Mouse (Mus musculus) layer of hippocampus, adult 18-20 months (tissue): ENCODE results near the gene Tpgs1. TPM values are rescaled to one million over a fixed set of nuclear protein-coding genes. Genes with fewer than 3 reads are reported as not detected.

ENCODE experiments used
- DNase-seq, 2 experiments: peaks; one replicate each; pipeline ENCODE4 v3.0.0; 2022; ENCODE audit warnings: low spot score in 2 of 2
- long read RNA-seq: library from polyadenylated mRNA; stranded (forward); transcript quantifications from one replicate; pipeline ENCODE4 v2.0.0, GENCODE M21; 2021
- total RNA-seq, 2 experiments: library from RNA; stranded (reverse); gene quantifications; 2 replicates each; pipeline ENCODE4 v1.2.3; 2021

Tpgs1 gene
- 10 to 100 TPM; 64.4 to 68.5 TPM for total RNA-seq
- long read RNA-seq, transcript Tpgs1-201 (2 exons, 1,143 nt), result major isoform, 50 of 53 reads
- long read RNA-seq, partial matches to known transcripts, result 0 of 53 reads
- long read RNA-seq, other reads (novel, unspliced or antisense), result 2 of 53 reads

GRCm38 (mm10) chr10:79668771-79669575 is at the start of gene Tpgs1:
TSS of gene Tpgs1 (plus strand) at chr10:79669369.
- peak; percentile 87 to 96 for DNase-seq

- no peak for DNase-seq
Observed at GRCm38 (mm10) chr10:79623950-79624349, 45.2 kb upstream of the Tpgs1 start.

GRCm38 (mm10) chr10:79625398-79625797 is 43.8 kb upstream of the Tpgs1 start:
- no peak for DNase-seq

- no peak for DNase-seq
Observed at GRCm38 (mm10) chr10:79626156-79626555, 43.0 kb upstream of the Tpgs1 start.

GRCm38 (mm10) chr10:79628377-79628776 is 40.8 kb upstream of the Tpgs1 start:
- DNase-seq, result no peak

- DNase-seq, result peak; percentile 67 to 80
Observed at GRCm38 (mm10) chr10:79631432-79631831, 37.7 kb upstream of the Tpgs1 start.

GRCm38 (mm10) chr10:79633006-79633777 is 36.0 kb upstream of the Tpgs1 start:
- DNase-seq, result peak in 1 of 2 experiments; percentile 50

GRCm38 (mm10) chr10:79636287-79636686 is 32.9 kb upstream of the Tpgs1 start:
- DNase-seq, result no peak

GRCm38 (mm10) chr10:79637128-79638110 is 31.8 kb upstream of the Tpgs1 start, which contains the start of gene Shc2:
TSS of gene Shc2 (minus strand) at chr10:79637918.
- peak; percentile 83 to 86 for DNase-seq

- peak; percentile 54 to 65 for DNase-seq
Observed at GRCm38 (mm10) chr10:79638486-79639204, 30.5 kb upstream of the Tpgs1 start.

- no peak for DNase-seq
Observed at GRCm38 (mm10) chr10:79645711-79646110, 23.5 kb upstream of the Tpgs1 start, which contains the start of gene Odf3l2. TSS of gene Odf3l2 (minus strand) at chr10:79645738.

GRCm38 (mm10) chr10:79649070-79649751 is 20.0 kb upstream of the Tpgs1 start:
- DNase-seq, result peak; percentile 71 to 89

GRCm38 (mm10) chr10:79652789-79653188 is 16.4 kb upstream of the Tpgs1 start:
- no peak for DNase-seq

- peak; percentile 70 to 78 for DNase-seq
Observed at GRCm38 (mm10) chr10:79654946-79655395, 14.2 kb upstream of the Tpgs1 start.

GRCm38 (mm10) chr10:79658829-79659228 is 10.3 kb upstream of the Tpgs1 start:
- DNase-seq, result no peak

GRCm38 (mm10) chr10:79660298-79660697 is 8.9 kb upstream of the Tpgs1 start:
- DNase-seq, result no peak

GRCm38 (mm10) chr10:79661861-79662260 is 7.3 kb upstream of the Tpgs1 start:
- DNase-seq, result no peak

GRCm38 (mm10) chr10:79664131-79664665 is 5.0 kb upstream of the Tpgs1 start, which contains the start of gene Madcam1:
TSS of gene Madcam1 (plus strand) at chr10:79664559.
- DNase-seq, result peak in 1 of 2 experiments; percentile 73

GRCm38 (mm10) chr10:79665051-79665450 is 4.1 kb upstream of the Tpgs1 start:
- no peak for DNase-seq
